Mouse (Mus musculus) MEL (cell line): Measurements from ENCODE around the gene Acnat1.

Experiments
- CHD1 ChIP-seq: IDR thresholded peaks from 2 replicates; pipeline ENCODE4 v1.6.1; 2012; ENCODE audit warnings: low read depth, mild to moderate bottlenecking, inconsistent platforms, low read length, improper control_type of control experiment
- CTCF ChIP-seq, 3 experiments: IDR thresholded peaks in 2 of 3; conservative IDR thresholded peaks in 1 of 3; 2 replicates each; pipeline ENCODE4 v1.5.1; 2011 to 2012; ENCODE audit warnings: low read length in 3 of 3, low read depth in 2 of 3, mild to moderate bottlenecking in 2 of 3, improper control_type of control experiment in 1 of 3, inconsistent platforms in 1 of 3, mixed read lengths in 1 of 3, moderate library complexity in 1 of 3; ENCODE audit not compliant: control insufficient read depth in 1 of 3, insufficient read depth in 1 of 3, poor library complexity in 1 of 3, severe bottlenecking in 1 of 3
- EP300 ChIP-seq, 2 experiments: IDR thresholded peaks; 2 replicates each; pipeline ENCODE4 v1.6.1; 2011; ENCODE audit warnings: improper control_type of control experiment in 2 of 2, low read length in 2 of 2, low read depth in 1 of 2, mild to moderate bottlenecking in 1 of 2
- GABPA ChIP-seq: IDR thresholded peaks from 2 replicates; pipeline ENCODE4 v1.6.1; 2012; ENCODE audit warnings: low read depth, mild to moderate bottlenecking, inconsistent platforms, low read length, improper control_type of control experiment, moderate library complexity
- POLR2A ChIP-seq, 2 experiments: IDR thresholded peaks; 2 replicates each; pipeline ENCODE4 v1.6.1; 2011 to 2012; ENCODE audit warnings: low read length in 2 of 2, mild to moderate bottlenecking in 2 of 2, control low read depth in 1 of 2, improper control_type of control experiment in 1 of 2, low read depth in 1 of 2, moderate library complexity in 1 of 2; ENCODE audit not compliant: control insufficient read depth in 1 of 2, insufficient read depth in 1 of 2, poor library complexity in 1 of 2
- POLR2AphosphoS2 ChIP-seq: IDR thresholded peaks from 2 replicates; pipeline ENCODE4 v1.6.1; 2011; ENCODE audit warnings: low read length, improper control_type of control experiment
- USF1 ChIP-seq: IDR thresholded peaks from 2 replicates; pipeline ENCODE4 v1.6.1; 2014; ENCODE audit warnings: low read depth, mild to moderate bottlenecking, inconsistent platforms, low read length, improper control_type of control experiment, moderate library complexity

- TF ChIP-seq POLR2A (IDR thresholded peaks at IDR 0.05; ENCODE audit: control insufficient read depth in 1 of 2, insufficient read depth in 1 of 2, low read depth in 1 of 2, low read length in 2 of 2, poor library complexity in 1 of 2) = no peak
- no peak for TF ChIP-seq USF1
- TF ChIP-seq CHD1 = no peak
- no peak for TF ChIP-seq POLR2AphosphoS2
- no peak for TF ChIP-seq CTCF (IDR thresholded peaks at IDR 0.05 in 2 of 3, conservative IDR thresholded peaks at IDR 0.05 in 1 of 3; ENCODE audit: control insufficient read depth in 1 of 3, insufficient read depth in 1 of 3, low read depth in 2 of 3, low read length in 3 of 3, poor library complexity in 1 of 3, severe bottlenecking in 1 of 3)
- no peak for TF ChIP-seq EP300 (IDR thresholded peaks at IDR 0.05; ENCODE audit: low read depth in 1 of 2, low read length in 2 of 2)
- no peak for TF ChIP-seq GABPA
Measured at GRCm38 (mm10) chr4:49514441-49514840, 40.7 kb upstream of the Acnat1 start.
